ENCODE assay signal across 19 mouse cellular contexts in the genomic region with DNA sequence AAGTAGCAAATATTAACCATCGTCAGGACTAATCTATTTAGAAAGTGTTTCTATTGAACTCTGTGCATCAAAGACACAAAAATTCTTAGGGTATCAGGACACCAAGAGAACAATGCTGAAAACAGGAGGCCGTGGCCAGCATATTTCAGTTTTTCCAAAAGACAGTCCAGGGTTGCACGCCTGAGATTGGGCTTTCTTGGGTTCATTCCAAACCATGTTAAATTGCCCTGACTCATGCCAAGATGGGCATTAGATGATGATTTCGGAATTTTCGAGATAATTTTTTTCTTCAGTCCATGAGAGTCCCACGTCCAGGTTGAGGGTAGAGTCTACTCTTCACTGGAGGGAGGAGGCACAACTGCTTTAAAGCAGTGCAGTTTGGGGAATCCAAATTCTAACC. TPM values are rescaled to one million over a fixed set of nuclear protein-coding genes. Genes with fewer than 3 reads are reported as not detected.
DNase-seq lines count a peak whose midpoint lies in the region; ATAC-seq and TF ChIP-seq lines count a peak whose summit lies in the region.
"Had no signal": no experiment of that assay in that cellular context is flagged by ENCODE, and none has a peak within 500 bp of the region (broad histone marks: within the 10 kb centered on the region; RNA-seq: fewer than 3 reads in every experiment).

No protein-coding gene starts in this region.

- no peaks in the 10 kb centered on the region for H3K9me3 ChIP-seq in liver, embryonic 11.5 days (ENCODE audit: control insufficient read depth, low read length)
- H3K9me3 ChIP-seq in heart, embryonic 10.5 days = no peaks in the 10 kb centered on the region
- H3K9me3 ChIP-seq: forebrain, embryonic 10.5 days; forebrain, embryonic 13.5 days; hindbrain, embryonic 12.5 days; hindbrain, embryonic 15.5 days had no signal

- H3K4me1 ChIP-seq in cerebellum, adult 2 months (ENCODE audit: control insufficient read depth, insufficient read depth, low read length) = no peaks in the 10 kb centered on the region
- H3K4me1 ChIP-seq in liver, embryonic 11.5 days (replicated peaks; ENCODE audit: control insufficient read depth, insufficient read depth, low read length) = no peaks in the 10 kb centered on the region; the same call in 1 of the 2 replicates
- H3K4me1 ChIP-seq in heart, embryonic 10.5 days = peaks cover 29% of the 10 kb centered on the region

- H3K27me3 ChIP-seq in cerebellum, adult 2 months (ENCODE audit: control insufficient read depth, insufficient read depth, low read length) = no peaks in the 10 kb centered on the region
- H3K27me3 ChIP-seq in liver, embryonic 11.5 days (replicated peaks; ENCODE audit: control insufficient read depth, insufficient read depth, low read length) = peaks cover 68% of the 10 kb centered on the region
- peaks cover 65% of the 10 kb centered on the region for H3K27me3 ChIP-seq in heart, embryonic 10.5 days (ENCODE audit: insufficient read depth, poor library complexity, severe bottlenecking)
- H3K27me3 ChIP-seq: hindbrain, embryonic 15.5 days; Patski had no signal

- H3K36me3 ChIP-seq in liver, embryonic 11.5 days (ENCODE audit: control insufficient read depth, insufficient read depth, low read length) = no peaks in the 10 kb centered on the region
- H3K36me3 ChIP-seq in heart, embryonic 10.5 days = no peaks in the 10 kb centered on the region
- H3K36me3 ChIP-seq: forebrain, embryonic 10.5 days; G1E; hindbrain, embryonic 12.5 days; hindbrain, embryonic 15.5 days had no signal

- H3K27ac ChIP-seq in cerebellum, adult 2 months (ENCODE audit: insufficient read depth, low read length) = no peak overlapping the region
- H3K27ac ChIP-seq in liver, embryonic 11.5 days (ENCODE audit: low read depth, low read length) = no peak overlapping the region
- no peak overlapping the region for H3K27ac ChIP-seq in heart, embryonic 10.5 days
- H3K27ac ChIP-seq: heart, adult 2 months had no signal

- no peak for TF ChIP-seq CTCF in cerebellum, adult 2 months (IDR thresholded peaks at IDR 0.05; ENCODE audit: borderline replicate concordance, insufficient read depth, low read depth, low read length)

- H3K9ac ChIP-seq in liver, embryonic 11.5 days (ENCODE audit: low read depth, low read length) = no peak overlapping the region
- H3K9ac ChIP-seq: forebrain, embryonic 13.5 days; hindbrain, embryonic 15.5 days had no signal

- no peak for ATAC-seq in liver, embryonic 11.5 days (replicated peaks; ENCODE audit: low FRiP score)
- ATAC-seq: forebrain, embryonic 13.5 days; Patski had no signal

- peak; percentile 13 to 40 for DNase-seq in cerebellum, postnatal 10 days
- DNase-seq in cerebellum, adult 2 months = no peak
- peak; percentile 75 for DNase-seq in 3T3-L1 (ENCODE audit: low read depth, low spot score)
- peak; percentile 46 for DNase-seq in NIH3T3 (ENCODE audit: low read depth)
- no peak for DNase-seq in liver, embryonic 11.5 days (ENCODE audit: low spot score)
- DNase-seq in heart, embryonic 10.5 days (ENCODE audit: low spot score) = no peak
- DNase-seq: adrenal gland, adult 2 months; adrenal gland, postnatal 14 days; cerebellum, adult 11 months; cerebellum, adult 8-10 months; gastrocnemius, postnatal 10 days; gastrocnemius, postnatal 36 days had no signal

- 54% methylated on average over 6 of the region's 6 CpGs for WGBS in cerebellum, adult 2 months
- WGBS in liver, embryonic 11.5 days = 70% methylated on average over 6 of the region's 6 CpGs
- WGBS in heart, embryonic 10.5 days = 70% methylated on average over 6 of the region's 6 CpGs

- no peak for TF ChIP-seq POLR2A in cerebellum, adult 2 months (IDR thresholded peaks at IDR 0.05; ENCODE audit: borderline replicate concordance, insufficient read depth, low read length)

- no peak overlapping the region for H3K4me2 ChIP-seq in liver, embryonic 11.5 days

- no peak overlapping the region for H3K4me3 ChIP-seq in cerebellum, adult 2 months (replicated peaks; ENCODE audit: insufficient read depth, low read depth, low read length)
- H3K4me3 ChIP-seq in liver, embryonic 11.5 days (ENCODE audit: low read depth, low read length) = no peak overlapping the region
- no peak overlapping the region for H3K4me3 ChIP-seq in heart, embryonic 10.5 days
- H3K4me3 ChIP-seq: forebrain, embryonic 13.5 days; heart, adult 2 months; hindbrain, embryonic 12.5 days; hindbrain, embryonic 15.5 days had no signal

RNA-seq across cellular contexts. Expression of a gene that starts 1.4 kb away (rescaled TPM):
- polyA plus RNA-seq in cerebellum, adult 2 months (2012; rRNA removed) = 11.1 and 11.3 TPM in 2 replicates
- polyA plus RNA-seq in liver, embryonic 11.5 days (2014; fragmentation: Nextera tagmentation; extraction: Ambion mirVana) = 3.9 and 4.0 TPM in 2 replicates
- polyA plus RNA-seq in heart, embryonic 10.5 days (2016; fragmentation: Nextera tagmentation; extraction: Ambion mirVana) = 7.5 and 11.5 TPM in 2 replicates
- polyA plus RNA-seq: G1E had no signal

Comparison
In these comparisons a context has a peak if more than half of its experiments do, and no peak if none do; other contexts are left out.
1. DNase-seq: peak in cerebellum, postnatal 10 days (2 of 2), 3T3-L1 (single experiment) and NIH3T3 (single experiment); none in cerebellum, adult 2 months (0 of 2), liver, embryonic 11.5 days (single experiment) and heart, embryonic 10.5 days (single experiment).